Mouse (Mus musculus) liver, embryonic 14.5 days (tissue): ENCODE results near the gene Slc5a3. TPM values are rescaled to one million over a fixed set of nuclear protein-coding genes. Genes with fewer than 3 reads are reported as not detected.

Source experiments
- ATAC-seq: fragments of 200-750 bp; cut with Nextera tagmentation; 2 replicates; pipeline ENCODE4 v1.8.0; 2017; ENCODE audit warnings: moderate number of reproducible peaks, mild to moderate bottlenecking, moderate library complexity; ENCODE audit not compliant: insufficient read depth
- DNase-seq, 3 experiments: peaks; one replicate each; pipeline ENCODE4 v3.0.0-alpha.2; 2012 to 2013; ENCODE audit warnings: low read depth in 3 of 3, low spot score in 3 of 3
- H3K27ac ChIP-seq: fragments of 300-500 bp; sonication (generic); 2 replicates; pipeline ENCODE4 v1.5.1; 2014; ENCODE audit warnings: moderate library complexity, mild to moderate bottlenecking, control low read depth, inconsistent platforms
- H3K27me3 ChIP-seq: fragments of 300-500 bp; sonication (generic); 2 replicates; pipeline ENCODE4 v1.6.1; 2014; ENCODE audit warnings: mild to moderate bottlenecking, low read length, moderate library complexity; ENCODE audit not compliant: control insufficient read depth, insufficient read depth
- H3K36me3 ChIP-seq: fragments of 300-500 bp; sonication (generic); replicated peaks from 2 replicates; pipeline ENCODE4 v1.6.1; 2014; ENCODE audit warnings: low read depth; ENCODE audit not compliant: control insufficient read depth, insufficient read depth
- H3K4me1 ChIP-seq, 2 experiments: fragments of 200-500 bp in 1 of 2; fragments of 300-500 bp in 1 of 2; sonication (generic) in 1 of 2; replicated peaks; 2 replicates each; pipeline ENCODE4 v1.6.1; 2012 to 2014; ENCODE audit warnings: antibody characterized with exemption in 1 of 2, inconsistent platforms in 1 of 2, low read length in 1 of 2; ENCODE audit not compliant: control insufficient read depth in 2 of 2, insufficient read depth in 2 of 2
- H3K4me2 ChIP-seq: fragments of 300-500 bp; sonication (generic); 2 replicates; pipeline ENCODE4 v1.6.1; 2014; ENCODE audit warnings: low read depth, mild to moderate bottlenecking, control low read depth, moderate library complexity
- H3K4me3 ChIP-seq, 2 experiments: fragments of 200-500 bp in 1 of 2; fragments of 300-500 bp in 1 of 2; sonication (generic) in 1 of 2; 2 replicates each; pipeline ENCODE4 v1.5.1; 2012 to 2014; ENCODE audit warnings: low read depth in 2 of 2, low read length in 2 of 2, mild to moderate bottlenecking in 2 of 2, control low read depth in 1 of 2, inconsistent platforms in 1 of 2, moderate library complexity in 1 of 2; ENCODE audit not compliant: insufficient read depth in 1 of 2
- H3K9ac ChIP-seq: fragments of 300-500 bp; sonication (generic); replicated peaks from 2 replicates; pipeline ENCODE4 v1.6.1; 2014; ENCODE audit warnings: mild to moderate bottlenecking, control low read depth, moderate library complexity
- H3K9me3 ChIP-seq: fragments of 300-500 bp; sonication (generic); 2 replicates; pipeline ENCODE4 v1.6.1; 2016; ENCODE audit warnings: low read length, mixed read lengths; ENCODE audit not compliant: control insufficient read depth
- CTCF ChIP-seq: IDR thresholded peaks from 2 replicates; pipeline ENCODE4 v1.5.1; 2016; ENCODE audit warnings: antibody characterized with exemption, low read depth, control low read depth
- EP300 ChIP-seq: IDR thresholded peaks from 2 replicates; pipeline ENCODE4 v1.6.1; 2016; ENCODE audit warnings: antibody characterized with exemption, low read depth
- WGBS: fragments of 180-500 bp; shearing (Covaris S2); extraction: QIAGEN DNeasy Blood & Tissue Kit; methylation state at CpG from one replicate; pipeline ENCODE4 v1.1.7; 2014; ENCODE audit not compliant: insufficient replicate concordance; 5-methylcytosine and 5-hydroxymethylcytosine counted together
- polyA plus RNA-seq, 2 experiments: library from polyadenylated mRNA; depleted of rRNA in 1 of 2; stranded (reverse) in 1 of 2; unstranded in 1 of 2; fragments of >200 nt; fragmentation: Nextera tagmentation in 1 of 2; extraction: Ambion mirVana in 1 of 2; gene quantifications; 2 replicates each; pipeline versions ENCODE4 v1.2.1 to v1.2.3; 2012 to 2014

Gene Slc5a3
- polyA plus RNA-seq, 2 experiments: 0.44 to 0.70 TPM

DNA sequence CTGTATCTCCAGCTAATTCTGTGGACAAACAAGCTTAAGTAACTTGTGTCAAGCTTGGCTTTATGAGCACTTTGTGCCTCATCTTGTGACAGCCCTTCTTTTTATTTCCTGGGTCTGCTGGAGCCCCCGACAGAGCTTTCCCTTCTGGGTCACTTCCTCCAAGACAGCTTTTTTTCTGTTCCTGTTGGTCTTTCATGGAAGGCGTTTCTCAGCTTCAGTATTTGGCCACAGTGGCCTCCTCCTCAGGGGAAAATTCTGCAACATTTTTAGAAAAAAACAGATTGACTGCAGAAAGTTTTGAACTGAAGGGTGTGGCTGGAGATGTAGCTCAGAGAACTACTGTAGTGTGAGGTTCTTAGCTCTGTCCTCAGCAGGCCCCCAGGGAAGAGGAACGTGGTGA is 31.1 kb downstream of the Slc5a3 start:
- Histone ChIP-seq H3K4me2 (no peak overlapping the region), H3K9ac (no peak overlapping the region), H3K27me3 (no peaks in the 10 kb centered on the region), H3K4me1 (no peaks in the 10 kb centered on the region; a peak in 2 of 4 replicates), H3K9me3 (no peaks in the 10 kb centered on the region), H3K36me3 (no peaks in the 10 kb centered on the region), H3K4me3 (no peak overlapping the region), H3K27ac (no peak overlapping the region)
- ATAC-seq (no peak), DNase-seq (no peak)
- 37% methylated on average over 3 of the region's 3 CpGs for WGBS
- no peak for TF ChIP-seq EP300
- no peak for TF ChIP-seq CTCF

DNA sequence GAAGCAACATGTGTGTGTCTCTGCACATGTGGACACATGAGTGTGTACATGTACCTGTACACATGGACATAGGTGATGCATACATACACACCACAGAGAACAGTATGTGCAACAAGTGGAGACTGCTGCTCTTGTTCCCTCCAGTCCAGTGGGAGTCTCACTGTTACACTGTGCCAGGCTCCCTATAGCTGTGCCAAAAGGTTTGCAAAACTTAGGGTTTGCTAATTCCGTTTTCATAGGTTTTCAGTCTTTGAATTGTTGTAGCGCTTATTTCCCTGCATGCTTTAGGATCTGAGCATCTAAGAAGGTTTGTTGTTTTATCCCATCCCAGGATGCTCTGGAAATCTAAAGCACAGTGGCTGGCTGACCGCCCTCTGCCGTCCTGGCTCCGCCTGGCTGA is 33.8 kb downstream of the Slc5a3 start:
- TF ChIP-seq CTCF: no peak
- TF ChIP-seq EP300: no peak
- Histone ChIP-seq H3K4me3 (no peak overlapping the region), H3K9me3 (no peaks in the 10 kb centered on the region), H3K4me1 (no peaks in the 10 kb centered on the region; a peak in 2 of 4 replicates), H3K36me3 (no peaks in the 10 kb centered on the region), H3K27ac (no peak overlapping the region), H3K4me2 (no peak overlapping the region), H3K9ac (no peak overlapping the region), H3K27me3 (no peaks in the 10 kb centered on the region)
- ATAC-seq (no peak), DNase-seq (no peak)
- 71% methylated on average over 5 of the region's 5 CpGs for WGBS

DNA sequence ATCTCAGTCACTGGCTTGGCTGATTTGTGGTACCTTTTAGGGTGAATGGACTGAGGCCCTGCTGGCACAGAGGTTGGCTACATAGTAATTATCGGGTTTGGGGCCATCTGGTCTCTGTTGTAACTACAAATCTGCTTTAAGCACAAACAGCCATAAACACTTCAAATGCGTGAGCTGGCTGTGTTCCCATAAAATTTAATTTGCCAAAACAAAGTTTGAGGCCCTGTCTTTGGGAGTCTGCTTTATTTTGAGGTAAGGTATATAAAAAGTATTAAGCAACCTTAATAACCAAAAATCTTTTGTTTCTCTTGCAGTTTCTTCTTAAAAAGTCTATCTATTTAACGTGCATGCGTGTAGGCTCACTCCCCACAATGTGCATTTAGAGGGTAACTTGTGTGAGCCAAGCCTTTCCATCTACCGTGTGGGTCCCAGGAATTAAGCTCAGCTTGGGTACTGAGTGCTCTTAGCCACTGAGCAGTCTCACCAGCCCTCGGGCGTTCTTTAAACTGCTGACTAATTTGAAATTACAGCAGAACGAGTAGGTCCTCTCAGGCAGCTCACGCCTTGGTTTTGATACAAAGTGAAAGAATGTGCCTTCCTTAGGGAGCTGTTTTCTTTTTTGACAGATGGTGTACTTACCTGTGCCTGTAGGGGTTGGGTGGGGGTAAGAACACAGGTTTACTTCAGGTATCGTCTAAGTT is 40.4 kb downstream of the Slc5a3 start:
- no peaks in the 10 kb centered on the region for H3K27me3 ChIP-seq
- DNase-seq: no peak

GRCm38 (mm10) chr16:92099598-92099997 is 41.5 kb downstream of the Slc5a3 start:
- H3K36me3 ChIP-seq: no peaks in the 10 kb centered on the region
- no peaks in the 10 kb centered on the region for H3K9me3 ChIP-seq
- no peaks in the 10 kb centered on the region for H3K4me1 ChIP-seq
- DNase-seq: no peak
- no peaks in the 10 kb centered on the region for H3K27me3 ChIP-seq
- TF ChIP-seq EP300 (no peak), CTCF (no peak)
- H3K9ac ChIP-seq: no peak overlapping the region
- H3K4me3 ChIP-seq: no peak overlapping the region
- no peak for ATAC-seq
- H3K4me2 ChIP-seq: no peak overlapping the region
- H3K27ac ChIP-seq: no peak overlapping the region
- 76% methylated on average over 16 of the region's 16 CpGs for WGBS

More for the DNA sequence above, 40.4 kb downstream of the Slc5a3 start:
- no peak for ATAC-seq
- Histone ChIP-seq H3K9ac (no peak overlapping the region), H3K4me2 (no peak overlapping the region), H3K4me3 (no peak overlapping the region), H3K36me3 (no peaks in the 10 kb centered on the region), H3K9me3 (no peaks in the 10 kb centered on the region), H3K4me1 (no peaks in the 10 kb centered on the region), H3K27ac (no peak overlapping the region)
- TF ChIP-seq EP300: no peak
- TF ChIP-seq CTCF: no peak
- WGBS: 76% methylated on average over 10 of the region's 10 CpGs

GRCm38 (mm10) chr16:92100111-92100510 is 42.0 kb downstream of the Slc5a3 start:
- no peak for TF ChIP-seq CTCF
- no peak for TF ChIP-seq EP300
- Histone ChIP-seq H3K27me3 (no peaks in the 10 kb centered on the region), H3K4me1 (no peaks in the 10 kb centered on the region), H3K36me3 (no peaks in the 10 kb centered on the region), H3K27ac (no peak overlapping the region), H3K9me3 (no peaks in the 10 kb centered on the region), H3K9ac (no peak overlapping the region), H3K4me2 (no peak overlapping the region), H3K4me3 (no peak overlapping the region)
- DNase-seq: no peak
- ATAC-seq: no peak
- WGBS: 72% methylated on average over 4 of the region's 4 CpGs
